8 mouse cellular contexts compared by ENCODE assay signal in genomic region chr14:13901611-13902067, GRCm38 (mm10). TPM values are rescaled to one million over a fixed set of nuclear protein-coding genes. Genes with fewer than 3 reads are reported as not detected.
DNase-seq lines count a peak whose midpoint lies in the region; ATAC-seq lines count a peak whose summit lies in the region.

No protein-coding gene starts in this region.

- H3K27ac ChIP-seq in forebrain, embryonic 14.5 days (ENCODE audit: low read depth, low read length) = no peak overlapping the region
- no peak overlapping the region for H3K27ac ChIP-seq in hindbrain, embryonic 14.5 days

- WGBS in forebrain, embryonic 14.5 days = under 1% methylated on average over 22 of the region's 22 CpGs
- under 1% methylated on average over 22 of the region's 22 CpGs for WGBS in hindbrain, embryonic 14.5 days

- no peaks in the 10 kb centered on the region for H3K27me3 ChIP-seq in forebrain, embryonic 14.5 days (replicated peaks; ENCODE audit: control insufficient read depth, insufficient read depth, low read length)
- H3K27me3 ChIP-seq in hindbrain, embryonic 14.5 days (ENCODE audit: control insufficient read depth, insufficient read depth, low read length) = no peaks in the 10 kb centered on the region

- H3K9me3 ChIP-seq in forebrain, embryonic 14.5 days (replicated peaks; ENCODE audit: control insufficient read depth, low read length) = no peaks in the 10 kb centered on the region
- no peaks in the 10 kb centered on the region for H3K9me3 ChIP-seq in hindbrain, embryonic 14.5 days (ENCODE audit: control insufficient read depth, low read length)

- peak; percentile 92 for ATAC-seq in forebrain, embryonic 14.5 days
- ATAC-seq in hindbrain, embryonic 14.5 days (ENCODE audit: low FRiP score) = peak; percentile 88
- ATAC-seq in erythroblast, adult 5-6 weeks (replicated peaks; ENCODE audit: low FRiP score, poor library complexity, severe bottlenecking) = no peak

- peak overlapping the region; percentile 67 for H3K4me2 ChIP-seq in forebrain, embryonic 14.5 days (ENCODE audit: low read length)
- H3K4me2 ChIP-seq in hindbrain, embryonic 14.5 days (replicated peaks) = peak overlapping the region; percentile 76

- no peaks in the 10 kb centered on the region for H3K36me3 ChIP-seq in forebrain, embryonic 14.5 days (ENCODE audit: control insufficient read depth, insufficient read depth, low read length)
- H3K36me3 ChIP-seq in hindbrain, embryonic 14.5 days (replicated peaks; ENCODE audit: control insufficient read depth, insufficient read depth) = no peaks in the 10 kb centered on the region

- H3K9ac ChIP-seq in forebrain, embryonic 14.5 days (ENCODE audit: low read length) = peak overlapping the region; percentile 65
- peak overlapping the region; percentile 67 for H3K9ac ChIP-seq in hindbrain, embryonic 14.5 days

- peak overlapping the region; percentile 38 for H3K4me3 ChIP-seq in forebrain, embryonic 14.5 days (ENCODE audit: low read depth, low read length)
- H3K4me3 ChIP-seq in hindbrain, embryonic 14.5 days (replicated peaks; ENCODE audit: low read length) = peak overlapping the region; percentile 39

- no peaks in the 10 kb centered on the region for H3K4me1 ChIP-seq in forebrain, embryonic 14.5 days (ENCODE audit: control insufficient read depth, insufficient read depth, low read length)
- 0 out of 2 replicates have a peak, but pooled peaks cover 4% of the 10 kb centered on the region for H3K4me1 ChIP-seq in hindbrain, embryonic 14.5 days (replicated peaks; ENCODE audit: control insufficient read depth, insufficient read depth, low read length)

- DNase-seq in Muller cell, postnatal 12 days (ENCODE audit: inconsistent ontology term) = peak; percentile 77
- DNase-seq in c-Kit-positive CD71-positive TER-119-positive erythroid progenitor cells, embryonic 14.5 days (ENCODE audit: low spot score) = peak; percentile 26
- peak; percentile 91 for DNase-seq in forebrain, embryonic 14.5 days (ENCODE audit: low spot score)
- DNase-seq in hindbrain, embryonic 14.5 days (ENCODE audit: low spot score) = peak; percentile 86
- DNase-seq in layer of hippocampus, postnatal 25 days (ENCODE audit: extremely low spot score in 1 of 2, low spot score in 1 of 2) = peak; percentile 35 to 45
- DNase-seq in lung, postnatal 10 days = peak; percentile 54
- DNase-seq in retina, embryonic 14.5 days (ENCODE audit: low spot score) = peak; percentile 88

RNA-seq across cellular contexts. Expression of gene Gm281, which starts 12.6 kb away (rescaled TPM):
- not detected in 2 replicates for polyA plus RNA-seq in forebrain, embryonic 14.5 days (2014; fragmentation: Nextera tagmentation; extraction: Ambion mirVana)
- polyA plus RNA-seq in hindbrain, embryonic 14.5 days (2014; fragmentation: Nextera tagmentation; extraction: Ambion mirVana) = 0.08 TPM in 1 of 2 replicates, not detected in the other
- not detected for total RNA-seq in layer of hippocampus, postnatal 25 days (2021)
- not detected in 2 replicates for total RNA-seq in erythroblast, adult 5-6 weeks (2015; ENCODE audit: low replicate concordance)
- total RNA-seq in erythroblast, adult 5-6 weeks (2017; ENCODE audit: low replicate concordance) = not detected in 2 replicates

RNA-seq across cellular contexts. Expression of gene Atxn7, which starts 59.6 kb away (rescaled TPM):
- 3.5 and 3.6 TPM in 2 replicates for polyA plus RNA-seq in forebrain, embryonic 14.5 days (2014; fragmentation: Nextera tagmentation; extraction: Ambion mirVana)
- polyA plus RNA-seq in hindbrain, embryonic 14.5 days (2014; fragmentation: Nextera tagmentation; extraction: Ambion mirVana) = 5.0 and 5.1 TPM in 2 replicates
- 10 to 100 TPM; 22.1 to 29.4 TPM for total RNA-seq in layer of hippocampus, postnatal 25 days (2021)
- total RNA-seq in erythroblast, adult 5-6 weeks (2015; ENCODE audit: low replicate concordance) = 2.3 and 5.2 TPM in 2 replicates
- 3.0 and 4.6 TPM in 2 replicates for total RNA-seq in erythroblast, adult 5-6 weeks (2017; ENCODE audit: low replicate concordance)

Comparison
In these comparisons a context has a peak if more than half of its experiments do, and no peak if none do; other contexts are left out.
1. DNase-seq: peak in every context shown above with its lines; median percentile 91 in forebrain, embryonic 14.5 days; 88 in retina, embryonic 14.5 days; 86 in hindbrain, embryonic 14.5 days; 77 in Muller cell, postnatal 12 days; 54 in lung, postnatal 10 days; 40 in layer of hippocampus, postnatal 25 days; 26 in c-Kit-positive CD71-positive TER-119-positive erythroid progenitor cells, embryonic 14.5 days.